In the genomic region with DNA sequence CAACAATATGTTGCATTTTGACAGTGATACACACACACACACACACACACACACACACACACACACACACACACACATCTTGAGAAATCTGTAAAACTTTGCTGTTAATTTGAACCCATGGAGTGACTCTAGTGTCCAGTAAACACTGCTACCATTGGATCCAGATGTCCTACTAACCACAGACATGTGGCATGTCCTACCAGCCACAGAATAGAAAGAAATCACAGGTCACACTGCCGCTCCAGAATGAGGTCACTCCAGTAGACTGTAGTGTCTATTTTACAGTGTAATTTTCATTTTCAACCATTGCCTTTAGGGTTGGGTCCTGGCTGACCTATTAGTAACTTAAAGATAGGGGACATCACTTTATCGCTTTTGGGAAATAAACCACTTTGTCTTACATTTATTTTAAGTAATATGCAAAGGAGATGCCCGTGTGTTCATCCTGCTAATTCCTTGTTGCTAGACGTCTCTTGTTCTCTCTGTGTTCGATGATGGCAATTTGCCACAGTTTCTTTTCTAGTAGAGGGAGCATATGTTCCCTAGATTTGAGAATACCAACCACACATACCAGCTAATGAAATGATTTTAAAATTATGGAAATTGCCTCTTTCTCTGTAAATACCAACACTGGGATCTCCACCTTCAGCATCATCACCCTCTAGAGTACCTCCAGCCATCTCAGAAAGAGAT, we compare ENCODE assay signal across 17 mouse cellular contexts. TPM values are rescaled to one million over a fixed set of nuclear protein-coding genes. Genes with fewer than 3 reads are reported as not detected.
"Had no signal": no experiment of that assay in that cellular context is flagged by ENCODE, and none has a peak within 500 bp of the region (broad histone marks: within the 10 kb centered on the region; RNA-seq: fewer than 3 reads in every experiment).

No protein-coding gene starts in this region.

- H3K4me2 ChIP-seq: limb, embryonic 12.5 days; liver, embryonic 13.5 days; lung, embryonic 15.5 days; midbrain, embryonic 12.5 days; stomach, embryonic 15.5 days had no signal

- H3K9me3 ChIP-seq: limb, embryonic 12.5 days; lung, embryonic 15.5 days; midbrain, embryonic 12.5 days; stomach, embryonic 15.5 days had no signal

- H3K4me3 ChIP-seq: limb, embryonic 12.5 days; liver, embryonic 13.5 days; lung, embryonic 15.5 days; megakaryocyte, embryonic 14.5 days; midbrain, embryonic 12.5 days; stomach, embryonic 15.5 days had no signal

- H3K27me3 ChIP-seq: limb, embryonic 12.5 days; liver, embryonic 13.5 days; lung, embryonic 15.5 days; megakaryocyte, embryonic 14.5 days; midbrain, embryonic 12.5 days; stomach, embryonic 15.5 days had no signal

- H3K36me3 ChIP-seq: limb, embryonic 12.5 days; liver, embryonic 13.5 days; lung, embryonic 15.5 days; midbrain, embryonic 12.5 days; stomach, embryonic 15.5 days had no signal

- H3K4me1 ChIP-seq: limb, embryonic 12.5 days; liver, embryonic 13.5 days; lung, embryonic 15.5 days; megakaryocyte, embryonic 14.5 days; midbrain, embryonic 12.5 days; stomach, embryonic 15.5 days had no signal

- H3K9ac ChIP-seq: limb, embryonic 12.5 days; liver, embryonic 13.5 days; liver, postnatal 0 days; lung, embryonic 15.5 days; midbrain, embryonic 12.5 days; stomach, embryonic 15.5 days had no signal

- ATAC-seq: liver, postnatal 0 days had no signal

- DNase-seq: kidney, postnatal 36 days; layer of hippocampus, adult 9-11 months; layer of hippocampus, postnatal 36 days; liver; liver, embryonic 13.5 days; liver, postnatal 0 days; lung, postnatal 14 days; right cerebral cortex, postnatal 14 days; thymus, adult 2 months; thymus, postnatal 25 days had no signal

- H3K27ac ChIP-seq: kidney, postnatal 0 days; limb, embryonic 12.5 days; liver, embryonic 13.5 days; lung, embryonic 15.5 days; macrophage; midbrain, embryonic 12.5 days; stomach, embryonic 15.5 days had no signal

RNA-seq across cellular contexts. Expression of gene Cdh6, which starts 59.2 kb away (rescaled TPM):
- polyA plus RNA-seq: macrophage had no signal
